Mouse (Mus musculus) spleen, adult 2 months (tissue): ENCODE data around the gene Map7.

ENCODE experiments used
- CTCF ChIP-seq: fragments of 200-500 bp; IDR thresholded peaks from 2 replicates; pipeline ENCODE4 v1.5.1; 2011; ENCODE audit warnings: mild to moderate bottlenecking, inconsistent platforms; ENCODE audit not compliant: insufficient read depth, insufficient read length, insufficient replicate concordance; ENCODE audit errors: extremely low read depth
- POLR2A ChIP-seq: fragments of 200-500 bp; IDR thresholded peaks from 2 replicates; pipeline ENCODE4 v1.6.1; 2011; ENCODE audit warnings: low read depth, low read length, inconsistent platforms

DNA sequence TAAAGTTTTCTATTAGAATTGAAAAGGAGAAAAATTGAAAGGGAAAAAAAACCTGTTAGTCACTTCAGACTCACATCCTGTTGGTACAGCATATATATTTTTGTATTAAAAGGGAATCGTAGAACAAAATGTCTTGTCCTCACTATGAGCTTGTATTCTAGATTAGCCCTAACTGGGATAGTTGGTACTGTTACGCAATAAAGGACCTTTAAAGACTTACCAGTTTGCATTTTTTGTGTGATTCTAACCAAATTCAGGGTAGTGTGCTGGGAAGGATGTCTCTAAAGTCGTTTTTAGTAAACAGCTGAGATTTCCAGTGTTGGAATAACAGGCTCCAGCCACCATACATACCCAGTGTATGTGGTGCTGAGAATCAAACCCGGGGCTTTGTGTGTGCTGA is 165.7 kb downstream of the Map7 start:
- TF ChIP-seq CTCF (no peak), POLR2A (no peak)
